Mouse (Mus musculus) liver, embryonic 14.5 days (tissue): ENCODE data around the gene Cacng2. TPM values are rescaled to one million over a fixed set of nuclear protein-coding genes. Genes with fewer than 3 reads are reported as not detected.

Experiments used
- ATAC-seq: fragments of 200-750 bp; cut with Nextera tagmentation; 2 replicates; pipeline ENCODE4 v1.8.0; 2017; ENCODE audit warnings: moderate number of reproducible peaks, mild to moderate bottlenecking, moderate library complexity; ENCODE audit not compliant: insufficient read depth
- DNase-seq, 3 experiments: peaks; one replicate each; pipeline ENCODE4 v3.0.0-alpha.2; 2012 to 2013; ENCODE audit warnings: low read depth in 3 of 3, low spot score in 3 of 3
- H3K27ac ChIP-seq: fragments of 300-500 bp; sonication (generic); 2 replicates; pipeline ENCODE4 v1.5.1; 2014; ENCODE audit warnings: moderate library complexity, mild to moderate bottlenecking, control low read depth, inconsistent platforms
- H3K27me3 ChIP-seq: fragments of 300-500 bp; sonication (generic); 2 replicates; pipeline ENCODE4 v1.6.1; 2014; ENCODE audit warnings: mild to moderate bottlenecking, low read length, moderate library complexity; ENCODE audit not compliant: control insufficient read depth, insufficient read depth
- H3K36me3 ChIP-seq: fragments of 300-500 bp; sonication (generic); replicated peaks from 2 replicates; pipeline ENCODE4 v1.6.1; 2014; ENCODE audit warnings: low read depth; ENCODE audit not compliant: control insufficient read depth, insufficient read depth
- H3K4me1 ChIP-seq, 2 experiments: fragments of 200-500 bp in 1 of 2; fragments of 300-500 bp in 1 of 2; sonication (generic) in 1 of 2; replicated peaks; 2 replicates each; pipeline ENCODE4 v1.6.1; 2012 to 2014; ENCODE audit warnings: antibody characterized with exemption in 1 of 2, inconsistent platforms in 1 of 2, low read length in 1 of 2; ENCODE audit not compliant: control insufficient read depth in 2 of 2, insufficient read depth in 2 of 2
- H3K4me2 ChIP-seq: fragments of 300-500 bp; sonication (generic); 2 replicates; pipeline ENCODE4 v1.6.1; 2014; ENCODE audit warnings: low read depth, mild to moderate bottlenecking, control low read depth, moderate library complexity
- H3K4me3 ChIP-seq, 2 experiments: fragments of 200-500 bp in 1 of 2; fragments of 300-500 bp in 1 of 2; sonication (generic) in 1 of 2; 2 replicates each; pipeline ENCODE4 v1.5.1; 2012 to 2014; ENCODE audit warnings: low read depth in 2 of 2, low read length in 2 of 2, mild to moderate bottlenecking in 2 of 2, control low read depth in 1 of 2, inconsistent platforms in 1 of 2, moderate library complexity in 1 of 2; ENCODE audit not compliant: insufficient read depth in 1 of 2
- H3K9ac ChIP-seq: fragments of 300-500 bp; sonication (generic); replicated peaks from 2 replicates; pipeline ENCODE4 v1.6.1; 2014; ENCODE audit warnings: mild to moderate bottlenecking, control low read depth, moderate library complexity
- H3K9me3 ChIP-seq: fragments of 300-500 bp; sonication (generic); 2 replicates; pipeline ENCODE4 v1.6.1; 2016; ENCODE audit warnings: low read length, mixed read lengths; ENCODE audit not compliant: control insufficient read depth
- CTCF ChIP-seq: IDR thresholded peaks from 2 replicates; pipeline ENCODE4 v1.5.1; 2016; ENCODE audit warnings: antibody characterized with exemption, low read depth, control low read depth
- EP300 ChIP-seq: IDR thresholded peaks from 2 replicates; pipeline ENCODE4 v1.6.1; 2016; ENCODE audit warnings: antibody characterized with exemption, low read depth
- WGBS: fragments of 180-500 bp; shearing (Covaris S2); extraction: QIAGEN DNeasy Blood & Tissue Kit; methylation state at CpG from one replicate; pipeline ENCODE4 v1.1.7; 2014; ENCODE audit not compliant: insufficient replicate concordance; 5-methylcytosine and 5-hydroxymethylcytosine counted together
- polyA plus RNA-seq, 2 experiments: library from polyadenylated mRNA; depleted of rRNA in 1 of 2; stranded (reverse) in 1 of 2; unstranded in 1 of 2; fragments of >200 nt; fragmentation: Nextera tagmentation in 1 of 2; extraction: Ambion mirVana in 1 of 2; gene quantifications; 2 replicates each; pipeline versions ENCODE4 v1.2.1 to v1.2.3; 2012 to 2014

Gene Cacng2
- polyA plus RNA-seq, 2 experiments = not detected

DNA sequence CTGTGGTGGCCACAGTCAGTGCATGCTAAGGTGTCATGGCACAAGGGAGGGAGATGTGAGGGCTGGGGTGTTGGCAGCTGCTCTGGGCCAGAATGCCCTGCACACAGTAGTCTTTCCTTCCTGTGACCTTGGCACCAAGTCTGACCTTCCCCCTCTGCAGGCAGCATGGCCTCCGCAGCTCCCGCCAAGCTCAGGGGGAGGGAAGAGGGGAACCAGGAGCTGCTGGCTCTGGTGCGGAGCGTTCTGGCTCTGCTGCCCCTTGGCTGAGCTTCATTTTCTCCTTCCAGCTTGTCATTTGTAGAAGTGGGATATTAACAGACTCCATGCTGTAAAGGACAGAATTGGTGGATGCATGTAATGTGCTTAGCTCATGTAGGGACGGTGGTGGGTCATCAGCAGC is 38.5 kb upstream of the Cacng2 start:
- H3K4me3 ChIP-seq = no peak overlapping the region
- no peak overlapping the region for H3K27ac ChIP-seq
- no peaks in the 10 kb centered on the region for H3K9me3 ChIP-seq
- DNase-seq (no peak), ATAC-seq (no peak)
- 72% methylated on average over 5 of the region's 5 CpGs for WGBS
- TF ChIP-seq CTCF = no peak
- H3K9ac ChIP-seq = no peak overlapping the region
- H3K4me2 ChIP-seq = no peak overlapping the region
- no peaks in the 10 kb centered on the region for H3K36me3 ChIP-seq
- no peaks in the 10 kb centered on the region for H3K4me1 ChIP-seq
- no peaks in the 10 kb centered on the region; the same call in 1 of the 2 replicates for H3K27me3 ChIP-seq

DNA sequence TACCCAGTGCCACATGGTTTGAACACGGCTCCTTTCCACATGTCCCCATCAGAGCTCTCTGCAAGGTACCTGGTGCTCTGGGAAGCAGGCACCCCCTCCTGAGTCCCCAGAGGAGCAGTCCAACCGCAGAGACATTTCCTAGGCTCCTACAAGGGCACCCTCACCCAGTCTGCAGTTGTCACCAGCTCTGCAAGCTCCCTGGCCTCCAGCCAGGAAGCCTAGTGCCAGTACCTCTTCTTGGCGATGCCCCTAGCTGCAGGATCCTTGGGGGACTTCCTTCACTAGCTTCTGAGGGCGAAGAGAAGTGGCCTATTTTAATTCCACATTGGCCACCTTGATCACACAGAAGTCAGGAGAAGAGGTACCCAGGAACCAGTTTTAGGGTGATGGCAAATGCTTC is 38.0 kb upstream of the Cacng2 start:
- Histone ChIP-seq H3K27ac (no peak overlapping the region), H3K4me3 (no peak overlapping the region), H3K27me3 (no peaks in the 10 kb centered on the region; the same call in 1 of the 2 replicates), H3K4me1 (no peaks in the 10 kb centered on the region), H3K4me2 (no peak overlapping the region), H3K9ac (no peak overlapping the region), H3K9me3 (no peaks in the 10 kb centered on the region), H3K36me3 (no peaks in the 10 kb centered on the region)
- no peak for TF ChIP-seq EP300
- no peak for TF ChIP-seq CTCF
- ATAC-seq = no peak
- WGBS = 48% methylated on average over 4 of the region's 4 CpGs
- DNase-seq = no peak

DNA sequence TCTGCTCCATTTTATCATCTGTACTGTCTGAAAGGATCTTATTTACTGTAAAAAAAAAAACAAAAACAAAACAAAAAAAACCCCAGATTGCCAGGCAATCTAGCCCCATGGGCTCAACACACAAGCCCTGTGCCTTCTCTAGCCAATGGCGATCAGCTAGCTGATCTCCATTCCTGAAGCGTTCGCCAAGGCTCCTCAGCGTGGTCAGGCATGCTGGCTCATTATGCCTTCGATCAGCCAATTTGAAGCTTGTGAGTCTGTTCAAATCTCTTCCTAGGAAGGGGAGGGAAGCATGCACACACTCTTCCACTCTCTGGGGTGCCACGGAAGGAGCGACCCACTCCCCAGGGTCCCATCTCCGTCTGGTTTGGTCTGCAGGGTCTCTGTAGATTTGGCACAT is 37.5 kb upstream of the Cacng2 start:
- Histone ChIP-seq H3K4me2 (no peak overlapping the region), H3K4me3 (no peak overlapping the region), H3K9ac (no peak overlapping the region), H3K27me3 (no peaks in the 10 kb centered on the region; the same call in 1 of the 2 replicates), H3K27ac (no peak overlapping the region), H3K9me3 (no peaks in the 10 kb centered on the region), H3K36me3 (no peaks in the 10 kb centered on the region), H3K4me1 (no peaks in the 10 kb centered on the region)
- WGBS = 61% methylated on average over 8 of the region's 8 CpGs
- DNase-seq (no peak), ATAC-seq (no peak)
- TF ChIP-seq CTCF = no peak
- TF ChIP-seq EP300 = no peak

DNA sequence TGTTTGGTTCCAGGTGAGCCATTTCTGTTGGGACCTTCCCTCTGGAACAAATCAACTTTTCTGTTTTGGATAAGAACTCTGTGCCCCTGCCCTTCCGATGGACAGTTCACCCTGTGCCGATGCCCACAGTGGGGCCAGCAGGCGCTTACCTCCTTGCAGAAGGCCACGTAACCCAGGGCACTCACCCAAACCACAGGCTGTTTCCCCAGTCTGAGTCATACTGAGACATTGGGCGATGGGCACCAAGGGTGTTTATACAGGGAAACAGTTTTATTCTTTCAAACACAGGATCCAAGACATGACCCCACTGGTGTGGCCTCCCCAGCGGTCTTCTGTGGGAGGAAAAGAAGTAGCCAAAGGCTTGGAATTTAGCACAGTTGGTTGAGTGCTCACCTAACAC is 35.6 kb upstream of the Cacng2 start:
- no peaks in the 10 kb centered on the region; the same call in 1 of the 2 replicates for H3K27me3 ChIP-seq
- H3K4me3 ChIP-seq = no peak overlapping the region
- 61% methylated on average over 6 of the region's 6 CpGs for WGBS
- ATAC-seq = no peak
- no peak overlapping the region for H3K9ac ChIP-seq
- TF ChIP-seq CTCF = no peak
- no peak for TF ChIP-seq EP300
- H3K4me1 ChIP-seq = no peaks in the 10 kb centered on the region
- H3K9me3 ChIP-seq = no peaks in the 10 kb centered on the region
- DNase-seq = no peak
- no peak overlapping the region for H3K27ac ChIP-seq
- no peaks in the 10 kb centered on the region for H3K36me3 ChIP-seq
- no peak overlapping the region for H3K4me2 ChIP-seq

DNA sequence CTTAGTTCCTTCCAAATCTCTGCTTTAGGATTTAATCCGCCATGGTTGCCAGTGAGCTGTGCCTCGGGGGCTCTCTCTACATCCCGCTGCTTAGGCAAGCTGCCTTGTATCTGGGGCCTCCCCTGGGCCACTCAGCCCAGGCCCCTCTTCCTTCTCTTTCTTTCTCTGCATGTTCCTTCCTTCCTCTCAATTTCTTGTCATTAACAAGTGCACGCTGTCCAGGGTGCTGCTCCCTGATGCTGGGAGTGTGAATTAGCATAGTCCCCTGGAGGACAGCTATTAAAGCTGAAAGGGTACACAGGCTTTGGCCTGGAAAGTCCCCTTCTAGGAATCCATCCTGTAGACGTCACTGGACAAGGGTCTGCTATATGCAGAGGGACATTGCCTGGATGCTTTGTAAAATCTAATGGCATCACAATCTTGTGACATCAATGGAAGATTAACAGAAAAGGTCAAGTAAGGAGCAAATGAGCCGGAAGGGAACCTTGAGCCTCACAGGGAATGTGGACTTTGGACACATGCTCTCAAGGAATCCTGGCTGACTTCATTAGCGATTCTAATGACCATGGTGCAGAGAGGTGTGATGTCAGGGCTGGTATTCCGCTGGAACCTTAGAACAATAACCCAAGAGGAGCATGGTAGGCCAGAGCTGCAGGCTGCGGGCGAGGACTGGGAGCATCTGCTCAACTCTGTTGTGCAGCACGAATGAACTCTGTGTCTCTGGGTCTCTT is 33.4 kb upstream of the Cacng2 start:
- DNase-seq (no peak), ATAC-seq (no peak)
- TF ChIP-seq CTCF = no peak
- TF ChIP-seq EP300 = no peak

More for the DNA sequence above, 33.4 kb upstream of the Cacng2 start:
- Histone ChIP-seq H3K27me3 (no peaks in the 10 kb centered on the region; the same call in 1 of the 2 replicates), H3K4me3 (no peak overlapping the region), H3K9me3 (no peaks in the 10 kb centered on the region), H3K36me3 (no peaks in the 10 kb centered on the region), H3K4me1 (no peaks in the 10 kb centered on the region), H3K4me2 (no peak overlapping the region), H3K9ac (no peak overlapping the region), H3K27ac (no peak overlapping the region)
- WGBS = 53% methylated on average over 11 of the region's 11 CpGs
